Mouse (Mus musculus) megakaryocyte, adult 5-6 weeks (primary cell): ENCODE results near the gene Tns4. TPM values are rescaled to one million over a fixed set of nuclear protein-coding genes. Genes with fewer than 3 reads are reported as not detected.

Source experiments
- ATAC-seq: 2 replicates; pipeline ENCODE4 v1.8.0; 2016; ENCODE audit warnings: mild to moderate bottlenecking, inconsistent platforms; ENCODE audit not compliant: poor library complexity, severe bottlenecking
- total RNA-seq, 2 experiments: library from RNA; stranded (forward) in 1 of 2; stranded (reverse) in 1 of 2; fragments of 153-499, 151-499 nt in 1 of 2; fragments of 221-1000, 200-1000 nt in 1 of 2; gene quantifications; 2 replicates each; pipeline versions ENCODE4 v1.2.3 to v1.2.4; 2015 to 2017

The Tns4 gene
- total RNA-seq, 2 experiments from 2014 or later, result 4.6 to 8.6 TPM

DNA sequence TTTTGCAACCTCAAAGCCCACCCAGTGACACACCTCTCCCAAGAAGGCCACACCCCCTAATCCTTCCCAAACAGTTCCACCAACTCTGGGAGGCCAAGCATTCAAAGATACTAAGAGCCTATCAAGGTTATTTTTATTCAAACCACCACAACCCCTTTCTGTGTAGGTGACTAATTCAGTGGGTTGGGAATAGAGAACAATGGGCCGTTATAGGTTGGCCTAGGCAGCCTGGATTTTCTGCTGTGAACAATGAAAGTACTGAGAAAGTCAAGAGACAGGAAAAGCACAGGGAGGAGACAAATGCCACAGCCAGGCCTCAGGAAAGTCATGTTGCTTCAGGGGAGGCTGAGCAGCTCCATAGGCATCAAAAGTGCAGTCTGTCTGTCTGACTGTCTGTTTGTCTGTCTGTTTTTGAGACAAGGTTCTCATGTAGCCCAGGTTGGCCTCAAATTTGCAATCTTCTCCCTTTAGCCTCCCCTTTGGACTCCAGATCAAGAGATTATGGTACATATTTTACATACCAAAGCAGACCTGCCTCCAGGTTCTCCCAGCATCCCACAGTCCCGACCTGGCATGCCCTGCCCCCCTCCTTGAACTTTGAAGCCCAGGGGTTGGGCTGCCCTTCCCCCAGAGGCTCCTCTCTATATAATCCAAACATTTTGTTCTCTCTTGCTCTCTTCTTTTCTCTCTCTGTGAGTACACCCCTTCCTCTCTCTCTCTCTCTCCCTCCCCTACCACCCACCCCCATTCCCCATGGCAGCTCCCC is 6.0 kb upstream of the Tns4 start:
- no peak for ATAC-seq

DNA sequence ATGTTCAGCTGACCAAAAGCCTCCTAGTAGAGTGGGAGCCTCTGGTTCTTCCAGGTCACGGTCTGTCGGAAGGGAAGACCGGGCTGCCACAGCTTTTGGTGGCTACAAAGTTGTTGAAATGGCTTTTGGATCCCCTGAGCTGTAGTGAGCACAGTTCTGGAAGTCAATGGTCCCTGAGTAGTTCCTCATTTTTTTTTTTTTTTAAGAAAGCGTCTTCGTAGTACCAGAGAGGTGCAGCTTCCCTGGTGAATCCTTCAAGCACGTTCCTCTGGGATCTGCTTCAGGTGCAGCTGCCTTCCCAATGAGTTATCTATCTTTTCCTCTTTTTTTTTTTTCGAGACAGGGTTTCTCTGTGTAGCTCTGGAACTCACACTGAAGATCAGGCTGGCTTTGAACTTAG is 4.6 kb upstream of the Tns4 start:
- no peak for ATAC-seq

DNA sequence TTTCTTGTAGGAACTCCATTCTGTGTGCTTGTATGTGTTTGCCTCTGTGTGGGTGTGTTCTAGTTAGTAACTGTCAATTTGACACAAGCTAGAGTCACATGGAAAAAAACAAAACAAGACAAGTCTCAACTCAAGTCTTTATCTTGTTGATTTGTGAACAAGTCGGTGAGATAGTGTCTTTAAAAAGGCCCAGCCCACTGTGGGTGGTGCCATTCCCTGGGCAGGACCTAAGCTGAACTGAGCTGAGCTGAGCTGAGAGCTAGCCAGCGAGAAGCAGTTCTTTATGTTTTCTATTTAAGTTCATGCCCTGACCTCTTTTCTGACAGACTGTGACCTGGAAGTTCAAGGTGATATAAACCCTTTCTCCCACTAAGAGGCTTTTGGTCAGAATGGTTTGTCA is 2.6 kb upstream of the Tns4 start:
- no peak for ATAC-seq

DNA sequence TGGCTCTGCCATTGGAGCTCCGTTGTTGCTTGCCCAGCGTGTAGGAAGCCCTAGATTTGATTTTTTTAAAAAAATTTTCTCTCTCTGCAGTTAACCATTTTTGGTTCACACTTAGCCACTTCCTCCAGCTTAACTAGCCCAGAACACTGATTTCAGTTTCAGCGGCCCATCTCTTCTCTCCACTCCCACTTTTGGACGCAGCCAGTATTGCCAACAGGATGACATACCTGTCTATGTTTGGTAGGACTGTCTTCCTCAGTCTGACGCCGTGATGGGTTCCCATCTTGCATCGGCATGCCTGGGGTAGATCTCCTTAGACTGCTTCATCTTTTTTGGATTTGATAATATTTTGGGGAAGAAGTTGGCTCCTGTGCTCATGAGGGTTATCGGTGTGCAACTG is 1.3 kb upstream of the Tns4 start:
- no peak for ATAC-seq

DNA sequence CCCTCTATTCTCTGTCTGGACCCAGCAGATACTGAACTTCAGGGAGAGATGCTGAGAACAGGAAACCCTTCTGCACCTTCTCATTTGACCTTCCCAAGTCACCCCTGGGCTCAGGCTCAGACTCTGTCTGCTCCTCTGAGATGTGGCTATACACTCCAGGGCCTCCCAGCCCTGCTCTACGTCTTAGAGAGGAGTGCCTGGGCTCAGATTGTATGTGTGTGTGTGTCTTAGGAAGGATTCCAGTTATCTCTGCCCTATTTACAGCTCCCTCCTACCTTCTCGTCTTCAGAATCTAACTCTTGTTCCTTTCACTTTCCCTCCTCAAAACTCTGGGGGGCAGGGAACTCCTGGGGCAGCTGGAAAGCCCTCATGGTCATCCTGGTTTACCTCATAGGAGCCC is 620 bp downstream of the Tns4 start:
- ATAC-seq, result no peak

DNA sequence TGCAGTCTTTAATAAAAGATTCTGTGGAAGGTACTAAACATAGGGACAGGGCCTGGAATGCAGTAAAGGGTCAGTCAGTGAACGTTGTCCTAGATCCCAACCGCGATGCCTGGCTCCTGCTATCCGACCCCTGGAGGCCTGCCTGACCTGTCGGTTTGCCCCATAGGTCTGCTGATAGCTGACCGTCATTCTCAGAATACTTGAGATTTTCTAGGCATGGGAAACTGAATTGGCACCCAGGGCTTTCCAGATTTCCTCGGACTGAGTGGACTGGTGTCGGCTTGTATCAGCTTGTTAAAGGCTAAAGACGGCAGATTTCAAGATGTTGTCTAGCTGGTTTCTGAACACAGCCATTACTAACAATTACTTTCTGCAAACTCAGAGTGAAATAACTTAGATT is 4.7 kb downstream of the Tns4 start:
- ATAC-seq, result no peak

DNA sequence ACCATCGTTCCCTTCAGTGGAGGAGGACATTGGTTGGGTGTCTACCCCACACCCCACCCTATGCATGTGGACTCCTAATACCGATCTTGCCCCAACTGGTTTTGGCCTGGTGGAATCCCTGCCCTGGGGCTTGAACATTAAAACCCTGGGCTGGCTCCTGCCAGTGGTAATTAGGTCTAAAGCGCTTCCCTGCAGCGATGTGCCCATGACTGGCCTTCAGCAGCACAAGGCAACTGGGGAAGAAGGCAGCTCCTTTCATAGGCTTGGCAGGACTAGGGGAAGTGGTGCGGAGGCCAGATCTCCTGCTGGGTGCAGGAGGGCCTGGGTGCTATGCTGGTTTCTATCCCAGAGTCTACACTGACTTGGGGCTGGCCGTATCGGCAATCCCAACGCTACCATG is 5.6 kb downstream of the Tns4 start:
- no peak for ATAC-seq

DNA sequence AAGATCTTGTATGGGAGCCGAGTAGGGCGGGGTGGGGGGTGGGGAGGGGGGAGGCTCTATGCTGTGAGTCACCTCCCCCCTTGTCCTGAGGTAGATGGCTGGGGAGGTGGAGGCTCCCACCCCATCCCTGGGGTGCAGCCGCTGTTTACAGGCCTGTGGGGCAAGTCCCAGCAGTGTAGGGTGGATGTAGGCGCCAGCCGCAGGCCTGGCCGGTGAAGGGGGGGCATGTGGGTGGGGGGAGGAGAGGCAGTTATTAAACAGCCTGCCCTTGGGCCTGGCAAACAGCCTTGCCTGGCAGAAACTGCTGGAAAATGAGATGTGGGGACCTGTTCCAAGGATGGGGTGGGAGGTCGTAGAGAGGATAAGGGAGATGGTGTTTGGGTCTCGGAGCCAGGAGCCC is 7.0 kb downstream of the Tns4 start:
- no peak for ATAC-seq

DNA sequence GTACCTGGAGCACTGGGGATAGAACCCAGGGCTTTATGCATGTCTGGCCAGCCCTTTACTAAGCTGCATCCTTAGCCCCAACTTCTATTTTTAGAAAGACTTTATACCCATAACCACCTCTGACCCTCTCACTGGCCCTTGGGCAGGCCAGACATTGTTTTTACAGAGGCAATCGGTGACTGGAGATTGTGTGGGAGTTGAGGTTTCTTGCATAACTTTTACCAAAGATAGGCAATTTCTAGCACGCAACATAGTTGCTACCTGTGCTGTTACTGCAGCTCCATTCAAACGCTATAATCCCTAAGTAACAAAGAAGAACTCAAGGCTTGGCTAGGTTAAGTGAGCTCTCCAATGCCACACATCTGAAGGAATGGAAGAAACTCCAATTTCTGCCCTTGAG is 7.5 kb downstream of the Tns4 start:
- ATAC-seq, result 0 out of 2 replicates have a peak, but pooled peaks have one; percentile 18

DNA sequence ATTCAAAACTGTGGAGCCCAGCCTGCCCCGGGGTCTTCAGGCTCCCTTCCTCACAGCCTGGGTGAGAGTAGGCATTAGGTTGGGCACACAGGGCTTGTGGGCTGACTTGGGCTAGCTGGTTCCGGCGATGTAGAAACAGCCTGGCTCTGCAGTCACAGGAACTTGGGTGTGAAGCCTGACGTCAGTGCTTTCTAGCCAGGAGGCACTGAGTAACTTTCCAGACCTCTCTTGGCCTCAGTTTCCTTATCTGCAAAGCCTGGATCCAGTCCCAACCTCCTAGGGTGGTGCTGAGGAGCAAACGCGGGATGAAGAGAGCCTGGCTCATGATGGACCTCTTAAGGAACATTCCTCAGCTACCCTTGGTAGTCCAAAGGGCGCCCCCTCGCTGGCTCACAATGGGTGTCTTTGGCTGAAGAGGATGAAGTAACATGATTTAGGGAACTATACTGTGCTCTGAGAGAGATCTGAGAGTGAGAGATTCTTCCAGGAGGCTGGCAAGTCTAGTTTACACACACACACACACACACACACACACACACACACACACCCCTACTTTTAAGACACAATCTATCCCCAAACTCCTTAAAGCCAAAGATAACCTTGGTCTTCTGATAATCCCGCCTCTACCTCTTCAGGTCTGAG is 8.1 kb downstream of the Tns4 start:
- peak; percentile 59 for ATAC-seq

DNA sequence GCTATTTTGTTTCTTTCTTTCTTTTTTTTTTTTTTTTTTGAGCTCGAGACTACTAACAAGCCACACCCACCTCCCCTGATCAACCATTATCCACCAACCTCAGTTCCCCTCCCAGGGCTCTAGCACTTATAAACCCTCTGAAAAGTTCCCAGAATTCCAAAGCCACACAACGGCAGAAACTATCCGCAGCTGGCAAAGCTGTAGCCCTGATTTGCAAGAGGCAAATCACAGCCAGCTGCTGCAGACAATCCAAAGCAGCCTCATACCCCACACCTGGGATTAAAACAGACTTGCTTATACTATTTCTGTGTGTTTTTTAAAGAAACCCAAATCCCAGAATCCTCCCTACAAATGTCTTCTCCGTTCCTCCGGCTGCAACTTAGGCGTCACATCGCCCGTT is 11.2 kb downstream of the Tns4 start:
- no peak for ATAC-seq

DNA sequence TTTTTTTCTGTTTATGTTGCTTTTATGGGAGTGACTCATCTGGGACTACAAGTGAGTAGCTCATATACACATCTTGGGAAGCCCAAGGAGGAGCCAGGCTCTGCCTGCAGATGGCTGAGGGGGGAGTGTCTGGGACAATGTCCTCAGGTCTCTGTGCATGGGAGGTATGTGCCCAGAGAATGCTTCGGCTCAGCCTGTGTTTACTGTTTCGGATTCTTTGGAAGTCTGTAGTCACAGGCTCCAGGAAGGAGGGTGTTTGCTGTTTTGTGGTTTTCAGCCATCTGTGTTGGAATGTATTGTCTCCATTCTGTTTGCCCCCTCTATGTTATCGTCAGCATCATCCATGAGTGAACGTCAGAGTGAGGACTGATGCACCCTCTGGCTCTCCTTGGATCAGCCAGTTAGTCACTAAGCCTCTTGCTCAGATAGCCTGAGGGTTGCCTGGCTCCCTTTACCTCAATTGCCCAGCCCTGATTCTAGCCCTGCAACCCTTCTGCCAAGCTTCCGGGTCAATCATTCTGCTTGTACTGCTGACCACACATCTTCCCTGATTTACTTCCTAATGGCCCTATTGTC is 12.3 kb downstream of the Tns4 start:
- no peak for ATAC-seq

DNA sequence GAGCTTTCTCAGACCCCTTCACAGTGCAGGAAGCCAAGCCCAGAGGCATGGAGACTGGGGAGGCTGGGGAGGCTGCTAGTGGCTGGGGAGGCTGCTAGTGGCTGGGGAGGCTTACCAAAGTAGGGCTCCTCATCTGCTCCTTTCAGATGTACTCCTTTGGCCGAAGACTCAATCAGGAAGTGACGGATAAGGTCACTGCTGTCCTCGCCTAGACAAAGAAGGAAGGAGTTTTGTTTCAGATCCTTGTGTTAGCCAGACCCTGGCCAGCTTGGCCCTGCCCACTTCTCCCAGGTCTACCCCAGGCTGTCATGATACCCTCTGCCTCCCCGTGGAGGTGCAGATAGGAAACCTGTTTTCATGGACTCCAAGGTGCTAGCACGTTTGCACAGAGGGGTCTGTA is 15.3 kb downstream of the Tns4 start:
- ATAC-seq, result peak; percentile 86

DNA sequence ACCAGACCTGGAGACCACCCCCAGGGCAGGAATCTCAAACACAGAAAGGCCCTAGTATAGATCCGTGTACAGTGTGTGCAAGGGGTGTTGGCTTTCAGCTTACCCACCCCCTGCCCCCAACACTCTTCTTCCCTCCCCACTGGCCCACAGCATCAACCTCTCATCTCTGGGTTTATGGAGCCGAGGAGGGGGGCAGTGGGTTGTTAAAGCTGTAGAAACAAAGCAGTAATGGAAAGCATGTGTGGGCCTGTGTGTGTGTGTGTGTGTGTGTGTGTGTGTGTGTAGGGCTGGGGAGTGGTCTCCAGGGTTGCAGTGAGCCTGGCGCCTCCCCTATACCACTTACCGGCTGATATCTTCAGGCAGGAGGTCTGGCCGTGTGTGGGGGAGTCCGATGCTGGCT is 17.2 kb downstream of the Tns4 start:
- ATAC-seq, result no peak

DNA sequence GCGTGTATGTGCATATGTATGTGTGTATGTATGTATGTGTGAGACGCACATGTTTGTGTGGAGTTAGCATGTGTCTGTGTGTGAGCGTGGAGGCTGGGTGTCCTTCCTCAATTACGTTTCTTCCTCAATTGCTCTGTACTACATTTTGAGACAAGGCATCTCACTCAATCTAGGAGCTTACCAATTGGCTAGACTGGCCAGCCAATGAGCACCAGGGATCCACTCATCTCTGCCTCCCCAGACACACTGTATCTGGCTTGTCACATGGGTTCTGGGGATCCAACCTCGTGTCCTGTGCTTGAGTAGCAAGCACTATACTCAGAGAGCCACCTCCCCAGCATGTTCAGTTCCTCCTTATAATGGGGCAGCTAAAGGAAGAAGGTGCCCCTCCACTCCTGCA is 20.7 kb downstream of the Tns4 start:
- peak; percentile 60 for ATAC-seq

DNA sequence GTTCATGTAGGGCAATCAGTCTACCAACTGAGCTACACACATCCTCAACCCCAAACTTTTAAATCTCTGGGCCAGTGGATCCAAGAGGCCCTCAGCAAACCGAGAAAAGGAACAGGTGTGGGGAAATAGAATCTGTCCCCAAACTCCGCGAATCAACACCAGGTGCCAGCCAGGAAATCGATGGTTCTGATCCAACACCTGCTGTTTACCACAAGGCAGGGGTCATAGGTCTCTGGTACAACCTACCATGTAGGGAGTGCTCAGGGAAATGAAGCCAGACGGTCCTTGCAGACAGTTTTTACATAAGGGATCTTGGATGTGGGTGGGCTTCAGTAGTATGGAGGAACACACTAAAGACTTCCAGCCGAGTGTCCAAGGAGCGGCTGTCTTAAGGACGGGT is 21.5 kb downstream of the Tns4 start:
- ATAC-seq, result no peak

DNA sequence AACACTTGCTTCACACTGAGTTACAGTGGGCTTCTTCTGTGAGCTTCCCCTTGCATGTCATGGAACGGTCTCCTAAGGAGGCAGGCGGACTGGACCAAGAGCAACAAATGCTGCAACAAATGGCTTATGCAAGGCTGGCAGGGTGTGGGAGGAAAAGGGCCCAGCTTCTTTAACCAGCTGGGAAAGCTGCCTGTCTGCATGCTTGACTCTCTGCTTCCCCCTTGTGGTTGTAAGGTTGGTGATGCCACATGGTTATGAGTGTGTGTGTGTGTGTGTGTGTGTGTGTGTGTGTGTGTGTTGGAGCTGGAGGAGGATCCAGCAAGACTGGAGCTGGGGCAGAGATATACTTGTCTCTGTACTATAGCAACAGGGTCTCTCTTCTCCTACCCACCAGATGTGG is 23.1 kb downstream of the Tns4 start:
- ATAC-seq, result peak; percentile 90

DNA sequence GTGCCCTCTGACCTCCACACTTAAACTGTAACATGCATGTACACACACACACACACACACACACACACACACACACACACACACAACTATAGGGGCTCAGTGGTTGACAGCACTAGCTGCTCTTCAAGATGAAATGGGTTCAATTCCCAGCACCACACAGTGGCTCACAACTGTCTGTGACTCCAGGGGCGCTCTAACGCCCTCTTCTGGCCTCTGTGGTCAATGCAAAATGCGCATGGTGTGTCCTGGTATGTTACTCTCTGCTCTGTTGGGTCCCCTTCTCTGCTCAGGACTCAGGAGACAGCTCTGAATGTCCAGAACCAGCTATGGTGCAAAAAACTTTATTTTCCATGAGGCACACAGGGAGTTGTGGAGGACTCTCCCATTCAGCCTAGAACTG is 23.8 kb downstream of the Tns4 start:
- ATAC-seq, result no peak

DNA sequence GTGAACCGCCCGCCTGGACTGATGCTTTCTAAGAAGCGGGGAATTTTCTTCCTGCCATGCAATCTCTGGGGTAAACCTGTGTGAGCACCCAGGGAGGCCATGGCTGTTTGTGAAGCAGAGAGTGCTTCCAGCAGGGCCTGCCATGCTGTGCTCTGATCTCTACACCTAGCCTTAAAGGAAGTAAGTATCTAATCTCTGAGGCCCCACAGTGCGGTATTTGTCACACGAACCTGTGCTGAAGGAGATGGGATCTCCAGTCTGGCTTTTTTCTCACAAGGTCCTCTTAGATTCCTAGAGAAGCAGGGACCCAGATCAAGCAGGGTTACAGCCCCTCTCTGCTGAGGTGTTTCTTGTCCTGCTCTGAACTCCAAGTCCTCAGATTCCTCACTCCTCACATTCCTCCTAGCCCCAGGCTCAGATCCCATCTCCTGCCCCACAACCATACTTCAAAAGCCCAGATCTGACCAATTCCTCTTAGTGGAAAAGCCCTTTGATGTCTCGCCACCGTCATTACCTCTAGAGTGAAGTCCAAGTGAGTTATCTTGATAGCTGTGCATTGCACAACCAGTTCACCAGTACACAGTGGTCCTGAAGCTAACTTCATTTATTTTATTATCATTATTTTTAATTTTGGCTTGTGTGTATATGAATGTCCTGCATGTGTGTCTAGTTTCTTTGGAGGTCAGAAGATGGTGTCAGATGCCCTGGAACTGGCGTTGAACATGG is 25.5 kb downstream of the Tns4 start:
- no peak for ATAC-seq

DNA sequence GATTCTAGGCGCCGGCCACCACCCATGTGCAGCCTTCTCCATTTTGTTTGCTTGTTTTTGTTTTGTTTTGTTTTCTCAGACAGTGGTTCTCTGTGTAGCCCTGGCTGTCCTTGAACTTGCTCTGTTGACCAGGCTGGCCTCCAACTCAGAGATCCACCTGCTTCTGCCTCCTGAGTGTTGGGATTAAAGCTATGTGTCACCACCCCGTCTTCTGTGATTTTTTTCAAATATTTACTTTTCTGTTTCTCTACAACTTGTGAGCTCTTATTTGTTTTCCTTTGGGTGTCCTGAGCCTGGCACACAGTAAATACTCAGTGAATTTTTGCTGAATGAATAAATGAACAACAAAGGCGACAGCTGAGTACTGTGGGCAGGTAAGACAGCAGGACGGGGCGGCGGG is 26.4 kb downstream of the Tns4 start:
- ATAC-seq, result no peak

DNA sequence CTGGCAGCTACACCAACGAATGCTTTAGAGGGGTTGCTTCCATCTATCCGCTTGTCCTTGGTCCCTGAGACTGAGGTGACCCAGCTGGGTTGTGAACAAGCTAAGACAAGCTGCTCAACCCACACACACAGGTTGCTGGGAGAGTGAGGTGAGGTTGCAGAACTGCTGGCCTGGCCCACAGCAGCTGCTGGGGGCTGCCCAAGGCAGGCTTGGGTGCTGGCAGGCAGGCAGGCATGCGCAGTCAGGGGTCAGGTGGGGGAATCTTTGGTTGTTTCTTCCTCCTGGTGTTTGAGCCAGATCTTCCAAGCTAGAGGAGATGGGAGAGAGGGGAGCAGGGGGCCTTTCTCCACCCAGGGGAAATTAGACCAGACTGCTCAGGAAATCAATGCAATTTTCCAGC is 28.7 kb downstream of the Tns4 start:
- no peak for ATAC-seq
